15 mouse cellular contexts compared by ENCODE assay signal in genomic region chr5:65038305-65038704, GRCm38 (mm10). TPM values are rescaled to one million over a fixed set of nuclear protein-coding genes. Genes with fewer than 3 reads are reported as not detected.
DNase-seq lines count a peak whose midpoint lies in the region; ATAC-seq and TF ChIP-seq lines count a peak whose summit lies in the region.
"Had no signal": no experiment of that assay in that cellular context is flagged by ENCODE, and none has a peak within 500 bp of the region (broad histone marks: within the 10 kb centered on the region; RNA-seq: fewer than 3 reads in every experiment).

No protein-coding gene starts in this region.

- no peaks in the 10 kb centered on the region for H3K36me3 ChIP-seq in heart, adult 2 months (ENCODE audit: control insufficient read depth, insufficient read depth, low read length)
- H3K36me3 ChIP-seq in limb, embryonic 12.5 days: peaks cover 45% of the 10 kb centered on the region; the same call in 1 of the 2 replicates
- H3K36me3 ChIP-seq in limb, embryonic 10.5 days: no peaks in the 10 kb centered on the region; the same call in 1 of the 2 replicates

- no peak for TF ChIP-seq EP300 in heart, adult 2 months (IDR thresholded peaks at IDR 0.05; ENCODE audit: insufficient read depth, low read depth, low read length)

- H3K27ac ChIP-seq in heart, adult 2 months: peak overlapping the region; percentile 41; the same call in 1 of the 2 replicates
- H3K27ac ChIP-seq in limb, embryonic 12.5 days: peak overlapping the region; percentile 81
- no peak overlapping the region for H3K27ac ChIP-seq in limb, embryonic 10.5 days
- H3K27ac ChIP-seq: embryonic facial prominence, embryonic 12.5 days had no signal

- no peaks in the 10 kb centered on the region for H3K9me3 ChIP-seq in limb, embryonic 12.5 days
- H3K9me3 ChIP-seq in limb, embryonic 10.5 days (replicated peaks): no peaks in the 10 kb centered on the region
- H3K9me3 ChIP-seq: embryonic facial prominence, embryonic 12.5 days had no signal

- H3K4me2 ChIP-seq in limb, embryonic 12.5 days: peak overlapping the region; percentile 20
- H3K4me2 ChIP-seq: embryonic facial prominence, embryonic 12.5 days had no signal

- no peaks in the 10 kb centered on the region for H3K27me3 ChIP-seq in heart, adult 2 months (ENCODE audit: control insufficient read depth, insufficient read depth, low read length)
- H3K27me3 ChIP-seq in limb, embryonic 12.5 days: no peaks in the 10 kb centered on the region
- no peaks in the 10 kb centered on the region for H3K27me3 ChIP-seq in limb, embryonic 10.5 days (ENCODE audit: low read depth, poor library complexity, severe bottlenecking)
- H3K27me3 ChIP-seq: embryonic facial prominence, embryonic 12.5 days had no signal

- DNase-seq in heart, adult 2 months: no peak
- no peak for DNase-seq in heart, adult 8-10 months (ENCODE audit: low spot score)
- no peak for DNase-seq in limb, embryonic 10.5 days (ENCODE audit: low spot score)
- peak; percentile 84 for DNase-seq in fat pad, adult 2 months (ENCODE audit: extremely low read depth, low read depth, low spot score)
- no peak for DNase-seq in cerebellum, postnatal 14 days
- no peak for DNase-seq in ovary, postnatal 36 days (ENCODE audit: low spot score)
- DNase-seq: cerebellum, adult 11 months; left cerebral cortex, postnatal 4 days; thymus, postnatal 25 days had no signal

- 68% methylated on average over 9 of the region's 9 CpGs for WGBS in heart, adult 2 months
- WGBS in limb, embryonic 12.5 days: 68% methylated on average over 9 of the region's 9 CpGs
- WGBS in limb, embryonic 10.5 days: 82% methylated on average over 9 of the region's 9 CpGs

- H3K4me1 ChIP-seq in heart, adult 2 months (ENCODE audit: control insufficient read depth, insufficient read depth, low read length): peaks cover 6% of the 10 kb centered on the region
- H3K4me1 ChIP-seq in limb, embryonic 12.5 days (replicated peaks): peaks cover 15% of the 10 kb centered on the region; the same call in 1 of the 2 replicates
- H3K4me1 ChIP-seq in limb, embryonic 10.5 days: peaks cover 14% of the 10 kb centered on the region

- TF ChIP-seq CTCF in heart, adult 2 months (IDR thresholded peaks at IDR 0.05): no peak

- ATAC-seq in limb, embryonic 12.5 days (ENCODE audit: insufficient number of reproducible peaks, insufficient read depth, low FRiP score, low TSS enrichment, low read depth): no peak
- peak; percentile 98 for ATAC-seq in megakaryocyte progenitor cell, adult 5-6 weeks (replicated peaks; ENCODE audit: poor library complexity)
- ATAC-seq: CD4-positive, CD25-positive, alpha-beta regulatory T cell, adult 4 months had no signal

- no peaks in the 10 kb centered on the region for H3K79me2 ChIP-seq in heart, adult 2 months (replicated peaks; ENCODE audit: control insufficient read depth, insufficient read depth, low read length)

- H3K9ac ChIP-seq in heart, adult 2 months (ENCODE audit: low read depth, low read length): no peak overlapping the region
- H3K9ac ChIP-seq in limb, embryonic 12.5 days (replicated peaks): no peak overlapping the region
- H3K9ac ChIP-seq: embryonic facial prominence, embryonic 12.5 days had no signal

- H3K4me3 ChIP-seq in heart, adult 2 months: no peak overlapping the region
- no peak overlapping the region for H3K4me3 ChIP-seq in limb, embryonic 12.5 days (replicated peaks)
- no peak overlapping the region for H3K4me3 ChIP-seq in limb, embryonic 10.5 days
- H3K4me3 ChIP-seq: embryonic facial prominence, embryonic 12.5 days; myocyte had no signal

- intact Hi-C loops in heart, adult 2 months (cut with DNase I): loop anchor here (5.0 kb wide), 1 partner anchor 119 kb away; no protein-coding TSS in a partner anchor

- no peak for TF ChIP-seq POLR2A in heart, adult 2 months (IDR thresholded peaks at IDR 0.05; ENCODE audit: insufficient read depth, low read depth, low read length)

RNA-seq across cellular contexts. Expression of gene Tmem156, which starts 53.6 kb away (rescaled TPM):
- total RNA-seq in heart, adult 2 months (2021): under 1 TPM in 1 of 2 experiments, not detected in 1; 0.27 TPM
- polyA plus RNA-seq in heart, adult 2 months (2012; rRNA removed): not detected in 2 replicates
- total RNA-seq in heart, adult 8-10 months (2022): under 1 TPM in 1 of 4 experiments, not detected in 3; 0.17 TPM
- polyA plus RNA-seq in limb, embryonic 12.5 days (2016; fragmentation: Nextera tagmentation; extraction: Ambion mirVana): 0.15 TPM in 1 of 2 replicates, not detected in the other
- 0.23 TPM in 1 of 2 replicates, not detected in the other for polyA plus RNA-seq in limb, embryonic 10.5 days (2016; fragmentation: Nextera tagmentation; extraction: Ambion mirVana)
- total RNA-seq in megakaryocyte progenitor cell, adult 5-6 weeks (2015): 29.2 and 30.6 TPM in 2 replicates
- total RNA-seq in megakaryocyte progenitor cell, adult 5-6 weeks (2017): 38.0 and 41.3 TPM in 2 replicates
- total RNA-seq: gastrocnemius, postnatal 14 days; left cerebral cortex, postnatal 4 days had no signal
- polyA plus RNA-seq: embryonic facial prominence, embryonic 12.5 days had no signal

Comparison
In these comparisons a context has a peak if more than half of its experiments do, and no peak if none do; other contexts are left out.
1. RNA of gene Tmem156, which starts 53.6 kb away (total RNA-seq): 29.2 to 41.3 TPM in megakaryocyte progenitor cell, adult 5-6 weeks; 0.27 TPM in heart, adult 2 months and 0.17 TPM in heart, adult 8-10 months; every median in the first group is over 10 times any median in the second.